Mouse (Mus musculus): ENCODE data around the gene Pdrg1. TPM values are rescaled to one million over a fixed set of nuclear protein-coding genes. Genes with fewer than 3 reads are reported as not detected.

Pdrg1 gene
- polyA plus RNA-seq, 1 experiment from 2014 or later: 101 TPM

DNA sequence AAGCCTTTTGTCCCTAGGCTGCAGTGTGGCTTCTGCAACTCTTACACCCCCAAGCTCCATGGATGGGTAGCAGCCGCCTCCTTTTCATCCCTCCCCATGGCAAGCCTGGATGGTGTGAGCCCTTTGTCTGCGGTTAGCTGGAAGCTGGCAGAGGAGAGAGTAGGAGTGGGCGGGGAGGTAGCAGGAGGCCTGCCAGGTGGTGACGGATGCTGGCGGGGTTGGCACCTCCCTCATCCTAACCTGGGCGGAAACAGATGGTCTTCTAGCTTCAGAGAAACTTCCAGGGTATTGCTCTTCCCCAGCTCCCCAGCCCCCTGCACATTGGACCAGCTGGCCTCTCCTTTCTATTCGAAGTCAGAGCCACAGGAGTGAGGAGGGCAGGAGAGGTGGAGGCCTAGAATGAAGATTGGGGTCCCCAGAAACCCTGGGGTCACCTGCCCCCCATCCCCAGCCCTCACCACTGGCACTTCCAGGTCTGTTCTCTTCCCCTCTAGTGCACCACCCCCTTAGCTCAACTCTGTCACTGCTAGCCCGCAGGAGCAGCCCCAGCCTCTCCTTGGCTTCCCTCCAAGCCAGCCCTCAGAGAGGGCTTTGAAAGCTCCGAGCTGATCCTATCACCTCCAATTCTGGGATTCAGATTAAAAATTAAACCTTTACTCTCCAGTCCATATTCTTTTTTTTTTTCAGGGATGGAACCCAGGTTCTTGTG, 34.2 kb upstream of the Pdrg1 start:
- no peak overlapping the region for H3K27ac ChIP-seq
- no peaks in the 10 kb centered on the region for H3K9me3 ChIP-seq
- ATAC-seq (ENCODE audit: insufficient read depth, low FRiP score, low read depth): no peak
- no peak overlapping the region for H3K4me2 ChIP-seq
- H3K4me1 ChIP-seq: no peaks in the 10 kb centered on the region
- no peak overlapping the region for H3K9ac ChIP-seq
- no peak overlapping the region for H3K4me3 ChIP-seq (replicated peaks)
- WGBS: 27% methylated on average over 9 of the region's 9 CpGs
- H3K36me3 ChIP-seq: no peaks in the 10 kb centered on the region
- peaks cover 27% of the 10 kb centered on the region for H3K27me3 ChIP-seq (replicated peaks)

GRCm38 (mm10) chr2:153047828-153048465, 32.7 kb upstream of the Pdrg1 start:
- Histone ChIP-seq H3K27ac (no peak overlapping the region), H3K36me3 (no peaks in the 10 kb centered on the region), H3K4me2 (no peak overlapping the region), H3K27me3 (replicated peaks) (peaks cover 22% of the 10 kb centered on the region), H3K9me3 (no peaks in the 10 kb centered on the region), H3K9ac (no peak overlapping the region), H3K4me1 (no peaks in the 10 kb centered on the region), H3K4me3 (replicated peaks) (no peak overlapping the region)
- WGBS: 38% methylated on average over 17 of the region's 17 CpGs
- no peak for ATAC-seq (ENCODE audit: insufficient read depth, low FRiP score, low read depth)

- Histone ChIP-seq H3K4me1 (no peaks in the 10 kb centered on the region), H3K4me2 (no peak overlapping the region), H3K9ac (no peak overlapping the region), H3K4me3 (replicated peaks) (no peak overlapping the region), H3K27me3 (replicated peaks) (0 out of 2 replicates have a peak, but pooled peaks cover 2% of the 10 kb centered on the region), H3K36me3 (no peaks in the 10 kb centered on the region), H3K27ac (no peak overlapping the region), H3K9me3 (no peaks in the 10 kb centered on the region)
- ATAC-seq (ENCODE audit: insufficient read depth, low FRiP score, low read depth): no peak; the same call in 1 of the 2 replicates
- WGBS: 28% methylated on average over 8 of the region's 8 CpGs
Observed at GRCm38 (mm10) chr2:153045884-153046299, 30.7 kb upstream of the Pdrg1 start.

DNA sequence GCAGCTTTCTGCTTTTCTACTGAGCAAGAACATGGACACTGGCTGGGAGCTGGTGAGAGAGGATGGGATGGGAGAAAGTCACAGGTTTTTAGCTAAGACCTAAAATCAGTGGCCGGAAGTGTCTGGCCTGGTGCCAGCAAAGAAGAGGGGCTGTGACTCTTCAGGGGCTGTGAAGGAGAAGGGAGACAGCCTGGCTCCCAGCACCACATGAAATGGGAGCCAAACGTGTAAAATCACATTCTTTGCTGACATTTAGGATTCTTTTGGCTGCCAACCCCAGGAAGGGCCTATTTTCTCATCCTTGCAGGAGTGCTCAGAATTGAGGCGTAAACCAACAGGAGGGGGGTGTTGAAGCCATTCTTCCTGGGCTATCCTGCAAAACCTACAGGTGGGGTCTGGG, 28.7 kb upstream of the Pdrg1 start:
- H3K36me3 ChIP-seq: no peaks in the 10 kb centered on the region
- no peak for ATAC-seq (ENCODE audit: insufficient read depth, low FRiP score, low read depth)
- H3K4me1 ChIP-seq: no peaks in the 10 kb centered on the region
- no peaks in the 10 kb centered on the region for H3K9me3 ChIP-seq
- no peaks in the 10 kb centered on the region for H3K27me3 ChIP-seq (replicated peaks)
- WGBS: 35% methylated on average over 3 of the region's 3 CpGs
- no peak overlapping the region for H3K4me2 ChIP-seq
- H3K4me3 ChIP-seq (replicated peaks): no peak overlapping the region
- no peak overlapping the region for H3K9ac ChIP-seq
- H3K27ac ChIP-seq: no peak overlapping the region

GRCm38 (mm10) chr2:153036690-153037089, 21.5 kb upstream of the Pdrg1 start:
- Histone ChIP-seq H3K27ac (no peak overlapping the region), H3K4me2 (no peak overlapping the region), H3K27me3 (replicated peaks) (peaks cover 22% of the 10 kb centered on the region), H3K9me3 (no peaks in the 10 kb centered on the region), H3K4me1 (peaks cover 5% of the 10 kb centered on the region; the same call in 1 of the 2 replicates), H3K9ac (no peak overlapping the region), H3K36me3 (no peaks in the 10 kb centered on the region), H3K4me3 (replicated peaks) (no peak overlapping the region)
- no peak for ATAC-seq (ENCODE audit: insufficient read depth, low FRiP score, low read depth)
- WGBS: 35% methylated on average over 2 of the region's 2 CpGs

- H3K4me3 ChIP-seq (replicated peaks): no peak overlapping the region
Observed at GRCm38 (mm10) chr2:153033545-153034230, 18.5 kb upstream of the Pdrg1 start.

GRCm38 (mm10) chr2:153032973-153033372, 17.7 kb upstream of the Pdrg1 start:
- Histone ChIP-seq H3K4me1 (peaks cover 7% of the 10 kb centered on the region; the same call in 1 of the 2 replicates), H3K27ac (no peak overlapping the region), H3K36me3 (no peaks in the 10 kb centered on the region), H3K4me2 (no peak overlapping the region), H3K27me3 (replicated peaks) (peaks cover 43% of the 10 kb centered on the region), H3K9me3 (no peaks in the 10 kb centered on the region), H3K9ac (no peak overlapping the region), H3K4me3 (replicated peaks) (no peak overlapping the region)
- WGBS: 13% methylated on average over 4 of the region's 4 CpGs
- no peak for ATAC-seq (ENCODE audit: insufficient read depth, low FRiP score, low read depth)

More at GRCm38 (mm10) chr2:153033545-153034230, 18.5 kb upstream of the Pdrg1 start:
- peaks cover 7% of the 10 kb centered on the region; the same call in 1 of the 2 replicates for H3K4me1 ChIP-seq
- H3K36me3 ChIP-seq: no peaks in the 10 kb centered on the region
- no peaks in the 10 kb centered on the region for H3K9me3 ChIP-seq
- no peak for ATAC-seq (ENCODE audit: insufficient read depth, low FRiP score, low read depth)
- WGBS: 67% methylated on average over 5 of the region's 5 CpGs
- no peak overlapping the region for H3K9ac ChIP-seq
- H3K27ac ChIP-seq: no peak overlapping the region
- peaks cover 43% of the 10 kb centered on the region for H3K27me3 ChIP-seq (replicated peaks)
- no peak overlapping the region for H3K4me2 ChIP-seq

DNA sequence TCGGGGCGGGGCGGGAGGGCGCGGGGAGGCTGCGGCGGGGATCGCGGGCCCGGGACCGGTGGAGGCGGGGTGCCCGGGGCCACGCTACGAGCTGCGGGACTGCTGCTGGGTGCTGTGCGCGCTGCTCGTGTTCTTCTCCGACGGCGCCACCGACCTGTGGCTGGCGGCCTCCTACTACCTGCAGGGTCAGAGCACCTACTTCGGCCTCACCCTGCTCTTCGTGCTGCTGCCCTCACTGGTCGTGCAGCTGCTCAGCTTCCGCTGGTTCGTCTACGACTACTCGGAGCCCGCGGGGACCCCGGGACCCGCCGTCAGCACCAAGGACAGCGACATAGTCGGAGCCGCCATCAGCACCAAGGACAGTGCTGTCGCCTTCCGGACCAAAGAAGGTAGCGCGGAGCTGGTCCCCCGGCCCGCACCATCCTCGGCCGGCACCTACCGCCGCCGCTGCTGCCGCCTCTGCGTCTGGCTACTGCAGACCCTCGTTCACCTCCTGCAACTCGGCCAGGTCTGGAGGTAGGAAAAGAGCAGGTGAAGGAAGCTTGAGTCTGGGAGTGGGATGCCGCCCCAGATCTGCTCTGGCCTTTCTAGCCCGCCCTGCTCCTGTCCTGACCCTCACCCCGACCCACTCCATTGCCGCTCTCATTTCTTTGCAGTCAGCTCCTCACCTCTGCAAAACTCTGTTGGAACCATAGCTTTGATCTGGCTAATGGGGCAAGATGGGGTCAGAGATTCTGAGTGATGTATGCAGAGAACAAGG, 17.0 kb upstream of the Pdrg1 start:
- peak overlapping the region; percentile 87 for H3K4me2 ChIP-seq
- peak overlapping the region; percentile 46 for H3K4me3 ChIP-seq (replicated peaks)
- ATAC-seq (ENCODE audit: insufficient read depth, low FRiP score, low read depth): peak; percentile 45; the same call in 1 of the 2 replicates
- H3K27ac ChIP-seq: no peak overlapping the region
- H3K27me3 ChIP-seq (replicated peaks): peaks cover 43% of the 10 kb centered on the region
- H3K9ac ChIP-seq: no peak overlapping the region
- 2% methylated on average over 58 of the region's 58 CpGs for WGBS
- H3K4me1 ChIP-seq: peaks cover 7% of the 10 kb centered on the region; the same call in 1 of the 2 replicates
- H3K36me3 ChIP-seq: no peaks in the 10 kb centered on the region
- H3K9me3 ChIP-seq: no peaks in the 10 kb centered on the region

DNA sequence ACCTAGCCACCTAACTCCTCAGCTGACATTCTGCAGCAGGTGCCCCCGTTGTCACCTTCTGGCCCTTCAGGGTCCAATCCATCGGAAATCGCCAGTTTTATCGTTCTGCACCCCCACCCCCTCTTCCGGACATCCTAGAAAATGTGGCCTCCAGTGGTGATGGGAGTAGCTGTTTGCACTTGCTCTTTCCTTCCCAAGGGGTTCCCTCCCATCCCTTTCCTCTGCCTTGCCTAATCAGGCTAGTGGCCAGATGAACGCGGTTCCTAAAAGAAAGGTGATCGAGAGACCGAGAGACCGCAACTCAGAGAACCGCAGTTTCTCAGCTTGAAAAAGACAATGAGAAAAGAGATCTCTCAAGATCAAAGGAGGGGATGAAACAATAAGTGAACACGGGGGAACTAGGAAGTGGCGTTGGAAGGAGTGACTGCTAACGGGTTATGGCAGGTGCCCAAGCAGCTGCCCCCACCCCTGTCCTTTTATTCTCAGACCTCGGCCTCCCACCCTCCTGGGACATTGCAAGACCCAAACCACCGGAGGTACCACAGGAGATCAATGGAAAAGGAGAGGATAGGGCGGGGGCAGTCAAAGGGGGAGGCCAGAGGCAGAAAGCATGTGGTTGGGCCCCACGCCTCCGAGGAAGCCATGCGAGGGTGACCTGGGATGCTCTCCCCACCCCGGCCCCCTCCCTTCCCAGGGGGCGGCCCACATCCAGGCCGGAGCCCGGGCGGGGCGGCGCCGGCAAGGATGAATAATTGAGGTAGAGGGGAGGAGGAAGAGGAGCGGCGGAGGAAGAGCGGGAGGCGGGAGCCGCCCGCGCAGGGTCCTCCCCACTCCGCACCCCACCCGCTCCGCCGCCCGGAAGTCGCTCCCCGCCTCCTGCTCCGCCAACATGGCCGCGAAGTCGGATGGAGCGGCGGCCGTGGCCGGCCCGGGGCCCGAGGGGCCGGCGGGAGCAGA, 16.2 kb upstream of the Pdrg1 start, which contains the start of gene Xkr7:
Gene Xkr7 (plus strand): TSS at position 727 of the 957 bp plus-strand sequence.
- Histone ChIP-seq H3K27ac (no peak within 1 kb of the TSS), H3K9ac (no peak within 1 kb of the TSS), H3K27me3 (replicated peaks) (peaks cover 43% of the 10 kb centered on the region), H3K4me2 (peak within 1 kb of the TSS; percentile 87), H3K36me3 (no peaks in the 10 kb centered on the region), H3K4me3 (replicated peaks) (peak within 1 kb of the TSS; percentile 46), H3K9me3 (no peaks in the 10 kb centered on the region), H3K4me1 (peaks cover 7% of the 10 kb centered on the region; the same call in 1 of the 2 replicates)
- WGBS: 3% methylated on average over 47 of the region's 54 CpGs
- ATAC-seq (ENCODE audit: insufficient read depth, low FRiP score, low read depth): peak; percentile 27; the same call in 1 of the 2 replicates

DNA sequence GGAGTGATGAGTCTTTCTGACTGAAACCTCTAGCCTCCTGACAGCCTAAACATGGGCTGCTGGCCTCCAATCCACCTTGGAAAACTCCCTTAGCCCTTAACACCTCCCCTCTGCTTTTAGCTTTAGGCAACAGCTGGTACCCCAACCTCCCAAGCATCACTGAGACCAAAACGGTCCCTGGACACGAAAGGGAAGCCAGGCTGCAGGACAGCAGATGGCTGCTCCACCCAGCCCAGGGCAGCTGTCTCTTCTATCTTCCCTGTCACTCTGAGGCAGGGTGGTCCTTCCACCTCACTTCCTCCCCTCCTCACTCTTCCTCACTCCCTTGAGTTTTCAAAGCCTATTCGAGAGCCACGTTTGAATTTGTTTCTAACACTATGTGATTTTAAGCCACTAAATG, 15.2 kb upstream of the Pdrg1 start:
- Histone ChIP-seq H3K27me3 (replicated peaks) (peaks cover 43% of the 10 kb centered on the region), H3K27ac (no peak overlapping the region), H3K4me2 (no peak overlapping the region), H3K9me3 (no peaks in the 10 kb centered on the region), H3K4me1 (peaks cover 7% of the 10 kb centered on the region; the same call in 1 of the 2 replicates), H3K9ac (no peak overlapping the region), H3K4me3 (replicated peaks) (no peak overlapping the region), H3K36me3 (no peaks in the 10 kb centered on the region)
- WGBS: 33% methylated on average over 4 of the region's 4 CpGs
- no peak for ATAC-seq (ENCODE audit: insufficient read depth, low FRiP score, low read depth)

Measured in stomach, embryonic 15.5 days (tissue).